In genomic region chr3:40853123-40853738, GRCm38 (mm10) we compare ENCODE assay signal across 7 mouse cellular contexts. TPM values are rescaled to one million over a fixed set of nuclear protein-coding genes. Genes with fewer than 3 reads are reported as not detected.
"Had no signal": no experiment of that assay in that cellular context is flagged by ENCODE, and none has a peak within 500 bp of the region (broad histone marks: within the 10 kb centered on the region; RNA-seq: fewer than 3 reads in every experiment).

No protein-coding gene starts in this region.

RNA-seq across cellular contexts. Expression of gene 1700034I23Rik, which starts 49.1 kb away (rescaled TPM):
- total RNA-seq: gastrocnemius, adult 8-10 months; heart, postnatal 10 days; heart, postnatal 25 days; left cerebral cortex, adult 2 months had no signal
- polyA plus RNA-seq: kidney, embryonic 14.5 days; limb, embryonic 10.5 days; liver, embryonic 15.5 days had no signal
